Mouse (Mus musculus) cortical plate, adult 2 months (tissue): ENCODE results near the gene Serpina3m. TPM values are rescaled to one million over a fixed set of nuclear protein-coding genes. Genes with fewer than 3 reads are reported as not detected.
"Not testable (repeated sequence)": the region's sequence is repeated elsewhere in the genome, so short reads cannot be mapped to it uniquely, and the experiment has no call there.

Source experiments
- H3K27ac ChIP-seq: fragments of 200-500 bp; 2 replicates; pipeline ENCODE4 v1.5.1; 2012; ENCODE audit warnings: low read length, control low read depth, inconsistent platforms; ENCODE audit not compliant: insufficient read depth
- H3K4me1 ChIP-seq: fragments of 200-500 bp; 2 replicates; pipeline ENCODE4 v1.6.1; 2011; ENCODE audit warnings: low read length; ENCODE audit not compliant: control insufficient read depth, insufficient read depth
- H3K4me3 ChIP-seq: fragments of 200-500 bp; 2 replicates; pipeline ENCODE4 v1.5.1; 2011; ENCODE audit warnings: mild to moderate bottlenecking, low read length, control low read depth; ENCODE audit not compliant: insufficient read depth
- CTCF ChIP-seq: fragments of 200-500 bp; IDR thresholded peaks from 2 replicates; pipeline ENCODE4 v1.5.1; 2011; ENCODE audit warnings: mild to moderate bottlenecking, control low read depth, low read length; ENCODE audit not compliant: insufficient read depth; ENCODE audit errors: extremely low read depth
- POLR2A ChIP-seq: fragments of 200-500 bp; IDR thresholded peaks from 2 replicates; pipeline ENCODE4 v1.6.1; 2011; ENCODE audit warnings: mild to moderate bottlenecking, low read length, control low read depth; ENCODE audit not compliant: insufficient read depth; ENCODE audit errors: extremely low read depth
- polyA plus RNA-seq: library from polyadenylated mRNA; depleted of rRNA; stranded (reverse); fragments of >200 nt; gene quantifications from 2 replicates; pipeline ENCODE4 v1.2.3, GENCODE M21; 2012

Gene Serpina3m
- polyA plus RNA-seq, 1 experiment = not detected

DNA sequence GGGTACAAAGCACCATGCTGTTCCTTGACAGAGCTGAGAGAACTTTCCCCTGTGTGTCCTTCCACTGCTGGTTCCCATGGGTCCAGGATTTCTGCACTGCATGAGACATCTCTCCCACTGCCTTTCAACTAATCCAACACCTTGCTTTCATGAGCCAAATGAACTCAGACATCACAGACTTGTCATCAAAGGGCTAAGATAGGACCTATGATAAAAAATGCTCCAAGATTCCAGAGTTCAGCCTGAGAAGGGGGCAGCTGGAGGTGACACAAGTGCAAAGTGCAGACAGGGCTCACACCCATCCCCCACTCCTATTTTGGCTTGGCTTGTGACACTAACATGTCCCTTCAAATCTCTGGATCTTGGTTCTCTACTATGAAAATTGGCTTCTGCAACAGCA is 50.2 kb downstream of the Serpina3m start:
- Histone ChIP-seq H3K4me1 (no peaks in the 10 kb centered on the region), H3K27ac (no peak overlapping the region), H3K4me3 (no peak overlapping the region)
- no peak for TF ChIP-seq POLR2A
- no peak for TF ChIP-seq CTCF

DNA sequence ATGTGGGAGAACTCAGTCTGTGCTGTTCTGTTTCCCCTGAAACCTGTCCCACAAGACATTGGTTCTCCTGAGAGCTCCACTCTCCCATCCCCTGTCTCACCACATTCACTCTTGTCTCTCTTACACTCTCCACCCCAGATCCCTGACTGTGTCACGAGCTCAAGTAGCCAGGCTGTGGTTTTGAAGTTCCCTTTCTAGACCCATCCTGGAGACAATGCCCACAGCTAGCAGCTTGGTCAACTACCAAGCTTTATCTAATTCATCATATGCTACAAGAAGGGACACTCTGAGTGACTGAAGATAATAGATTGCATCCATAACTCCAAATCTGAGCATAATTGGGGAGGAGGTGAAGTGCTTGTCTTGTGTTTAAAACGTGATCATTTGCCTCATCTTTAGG is 52.8 kb downstream of the Serpina3m start:
- not testable (repeated sequence) for H3K27ac ChIP-seq, H3K4me1 ChIP-seq, H3K4me3 ChIP-seq

GRCm38 (mm10) chr12:104403968-104404367 is 65.7 kb downstream of the Serpina3m start:
- TF ChIP-seq POLR2A (no peak), CTCF (no peak)
- no peak overlapping the region for H3K27ac ChIP-seq
- H3K4me1 ChIP-seq = peaks cover 1% of the 10 kb centered on the region; the same call in 1 of the 2 replicates
- H3K4me3 ChIP-seq = no peak overlapping the region

DNA sequence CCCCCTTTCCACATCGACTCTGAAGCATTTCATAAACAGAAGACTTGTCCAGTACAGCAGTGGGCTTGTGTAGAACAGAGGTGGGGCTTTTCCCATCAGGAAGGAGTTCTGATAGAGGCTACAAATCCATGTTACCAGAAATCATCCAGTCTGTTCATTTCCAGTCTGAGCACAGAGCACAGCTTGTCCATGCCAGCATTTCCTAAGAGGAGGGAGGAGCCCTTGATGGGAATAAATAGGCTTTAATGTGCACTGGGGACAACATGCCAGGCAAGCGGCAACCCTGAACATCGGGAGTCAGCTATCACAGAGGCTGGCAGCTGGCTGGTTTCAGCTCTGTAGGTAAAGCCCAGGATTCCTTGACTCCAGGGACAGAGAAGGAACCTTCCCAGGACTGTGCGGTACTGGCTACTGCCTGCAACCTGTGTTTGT is 68.2 kb downstream of the Serpina3m start, which contains the start of gene Serpina3n:
Gene Serpina3n, plus strand, starts transcription at position 276 of the 432 bp plus-strand sequence.
- peak within 1 kb of the TSS; percentile 28; the same call in 1 of the 2 replicates for H3K4me3 ChIP-seq
- no peak for TF ChIP-seq CTCF
- 0 out of 2 replicates have a peak, but pooled peaks have one; percentile 11 for TF ChIP-seq POLR2A
- no peak within 1 kb of the TSS; the same call in none of the 2 replicates for H3K27ac ChIP-seq
- H3K4me1 ChIP-seq = peaks cover 1% of the 10 kb centered on the region; the same call in 1 of the 2 replicates

DNA sequence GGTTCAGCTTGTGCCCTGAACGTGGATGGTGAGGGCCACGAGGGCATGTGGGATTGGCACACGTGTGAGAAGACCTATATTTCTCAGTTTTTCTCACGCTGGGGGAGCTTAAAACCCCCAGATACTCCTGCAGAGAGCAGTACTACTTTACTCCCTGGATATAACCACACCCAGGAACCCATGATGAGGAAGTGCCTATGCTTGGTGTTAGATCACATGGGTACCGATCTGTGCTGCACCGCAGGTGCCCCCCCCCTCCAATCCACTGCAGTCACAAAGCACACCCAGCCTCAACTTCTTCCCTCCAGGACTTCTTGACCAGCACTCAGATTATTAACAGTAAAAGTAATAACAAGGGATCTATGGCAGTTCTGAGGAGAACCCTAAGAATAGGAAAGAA is 74.2 kb downstream of the Serpina3m start:
- TF ChIP-seq CTCF (no peak), POLR2A (no peak)
- peaks cover 4% of the 10 kb centered on the region; the same call in 1 of the 2 replicates for H3K4me1 ChIP-seq
- H3K27ac ChIP-seq = no peak overlapping the region
- no peak overlapping the region for H3K4me3 ChIP-seq

DNA sequence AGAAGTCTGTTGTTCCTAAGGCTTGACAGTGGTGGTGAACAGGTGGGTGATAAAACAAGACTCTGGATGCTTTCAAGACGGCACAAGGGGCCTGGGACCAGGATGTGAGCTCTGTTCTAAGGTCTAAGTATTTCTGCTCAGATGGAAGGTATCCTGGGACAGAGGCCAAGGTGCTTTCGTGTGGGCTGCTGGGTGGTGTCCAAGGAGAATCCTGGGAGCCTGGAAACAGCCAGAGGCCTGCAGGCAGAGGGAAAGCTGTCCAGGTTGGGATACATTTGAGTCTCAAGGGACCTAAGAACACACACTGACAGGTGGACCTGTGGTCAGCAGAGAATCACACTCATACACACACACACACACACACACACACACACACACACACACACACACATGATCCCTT is 76.3 kb downstream of the Serpina3m start:
- TF ChIP-seq POLR2A (no peak), CTCF (no peak)
- Histone ChIP-seq H3K4me1 (peaks cover 4% of the 10 kb centered on the region; the same call in 1 of the 2 replicates), H3K4me3 (no peak overlapping the region), H3K27ac (no peak overlapping the region)

- no peak overlapping the region for H3K4me3 ChIP-seq
- TF ChIP-seq CTCF (no peak), POLR2A (no peak)
- H3K4me1 ChIP-seq = peaks cover 4% of the 10 kb centered on the region; the same call in 1 of the 2 replicates
- no peak overlapping the region for H3K27ac ChIP-seq
Observed at GRCm38 (mm10) chr12:104415625-104416315, 77.5 kb downstream of the Serpina3m start.

GRCm38 (mm10) chr12:104418340-104419135 is 80.3 kb downstream of the Serpina3m start:
- H3K4me1 ChIP-seq = peaks cover 4% of the 10 kb centered on the region; the same call in 1 of the 2 replicates
- peak; percentile 86 for TF ChIP-seq CTCF
- TF ChIP-seq POLR2A = no peak
- H3K27ac ChIP-seq = no peak overlapping the region
- H3K4me3 ChIP-seq = no peak overlapping the region

GRCm38 (mm10) chr12:104419136-104419462 is 80.8 kb downstream of the Serpina3m start:
- Histone ChIP-seq H3K4me1 (peaks cover 4% of the 10 kb centered on the region; the same call in 1 of the 2 replicates), H3K27ac (no peak overlapping the region), H3K4me3 (no peak overlapping the region)
- TF ChIP-seq CTCF = peak; percentile 39
- TF ChIP-seq POLR2A = no peak

- TF ChIP-seq POLR2A (no peak), CTCF (no peak)
Observed at GRCm38 (mm10) chr12:104422615-104423392, 84.5 kb downstream of the Serpina3m start.

More at GRCm38 (mm10) chr12:104422615-104423392, 84.5 kb downstream of the Serpina3m start:
- Histone ChIP-seq H3K4me1 (peaks cover 2% of the 10 kb centered on the region; the same call in 1 of the 2 replicates), H3K4me3 (no peak overlapping the region), H3K27ac (no peak overlapping the region)
